Mouse (Mus musculus) liver, adult 2 months (tissue): ENCODE data around the gene Rhox2c.
"Not testable (repeated sequence)": the region's sequence is repeated elsewhere in the genome, so short reads cannot be mapped to it uniquely, and the experiment has no call there.

ENCODE experiments used
- CTCF ChIP-seq: fragments of 200-500 bp; IDR thresholded peaks from 2 replicates; pipeline ENCODE4 v1.5.1; 2011; ENCODE audit warnings: low read depth, low read length, control low read depth
- POLR2A ChIP-seq: fragments of 200-500 bp; IDR thresholded peaks from 2 replicates; pipeline ENCODE4 v1.6.1; 2011; ENCODE audit warnings: low read length, control low read depth; ENCODE audit not compliant: insufficient read depth; ENCODE audit errors: extremely low read depth

DNA sequence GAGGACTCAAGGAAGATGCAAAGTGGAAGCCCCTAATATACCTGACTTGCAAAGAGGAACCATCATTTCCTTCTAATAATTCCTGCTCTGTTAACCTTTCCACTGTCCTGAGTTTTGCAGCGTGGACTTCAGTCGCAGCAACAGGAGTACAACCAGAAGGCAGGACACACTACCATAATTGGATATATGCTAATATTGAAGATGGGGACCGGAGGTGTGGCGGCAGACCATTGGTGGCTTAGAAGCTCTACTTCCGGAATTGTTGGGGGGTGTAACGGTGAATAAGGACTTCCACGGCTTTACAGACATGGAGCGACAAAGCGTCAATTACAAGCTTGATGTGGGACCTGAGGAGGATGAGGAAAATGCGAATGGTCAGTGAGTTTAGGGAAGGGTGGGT lies at the start of gene Rhox2c:
- TF ChIP-seq CTCF, POLR2A: not testable (repeated sequence)
